Mouse (Mus musculus) ES-E14 (cell line): ENCODE results near the gene Galnt17. TPM values are rescaled to one million over a fixed set of nuclear protein-coding genes. Genes with fewer than 3 reads are reported as not detected.

Experiments used
- DNase-seq: peaks from one replicate; pipeline ENCODE4 v3.0.0-alpha.2; 2013; ENCODE audit warnings: low read depth, low spot score
- H3K27ac ChIP-seq: 2 replicates; pipeline ENCODE4 v1.5.1; 2012; ENCODE audit warnings: low read depth, mild to moderate bottlenecking, low read length, moderate library complexity, mixed read lengths; ENCODE audit not compliant: poor library complexity, insufficient read depth, severe bottlenecking
- H3K36me3 ChIP-seq: 2 replicates; pipeline ENCODE4 v1.6.1; 2012; ENCODE audit warnings: mild to moderate bottlenecking, low read length, moderate library complexity, mixed read lengths; ENCODE audit not compliant: control insufficient read depth, poor library complexity, insufficient read depth, severe bottlenecking
- H3K4me1 ChIP-seq, 2 experiments: fragments of 150-350 bp in 1 of 2; sonication (generic) in 1 of 2; 2 replicates each; pipeline ENCODE4 v1.6.1; 2012; ENCODE audit warnings: low read length in 2 of 2, mild to moderate bottlenecking in 1 of 2, mixed read lengths in 1 of 2; ENCODE audit not compliant: control insufficient read depth in 2 of 2, insufficient read depth in 2 of 2, poor library complexity in 1 of 2
- H3K4me3 ChIP-seq, 2 experiments: fragments of 150-350 bp in 1 of 2; sonication (generic) in 1 of 2; 2 replicates each; pipeline ENCODE4 v1.5.1; 2012; ENCODE audit warnings: low read length in 2 of 2, low read depth in 1 of 2, mild to moderate bottlenecking in 1 of 2, mixed read lengths in 1 of 2; ENCODE audit not compliant: insufficient read depth in 1 of 2, poor library complexity in 1 of 2, severe bottlenecking in 1 of 2
- H3K9ac ChIP-seq: 2 replicates; pipeline ENCODE4 v1.6.1; 2012; ENCODE audit warnings: low read depth, mild to moderate bottlenecking, low read length, mixed read lengths; ENCODE audit not compliant: poor library complexity, insufficient read depth, severe bottlenecking
- H3K9me3 ChIP-seq: fragments of 150-350 bp; sonication (generic); 2 replicates; pipeline ENCODE4 v1.6.1; 2012; ENCODE audit warnings: low read depth, mild to moderate bottlenecking, low read length; ENCODE audit not compliant: control insufficient read depth, insufficient read depth
- CHD2 ChIP-seq: IDR thresholded peaks from 2 replicates; pipeline ENCODE4 v1.6.1; 2014; ENCODE audit warnings: mild to moderate bottlenecking, low read depth, low read length, inconsistent platforms
- HCFC1 ChIP-seq: IDR thresholded peaks from 2 replicates; pipeline ENCODE4 v1.6.1; 2012; ENCODE audit warnings: low read length, inconsistent platforms, borderline replicate concordance; ENCODE audit not compliant: insufficient read depth
- MAFK ChIP-seq: IDR thresholded peaks from 2 replicates; pipeline ENCODE4 v1.6.1; 2014; ENCODE audit warnings: mild to moderate bottlenecking, low read depth, low read length, inconsistent platforms; ENCODE audit not compliant: insufficient read depth
- ZC3H11A ChIP-seq: IDR thresholded peaks from 2 replicates; pipeline ENCODE4 v1.6.1; 2012; ENCODE audit warnings: low read depth, mild to moderate bottlenecking, inconsistent platforms, low read length, borderline replicate concordance
- ZNF384 ChIP-seq: IDR thresholded peaks from 2 replicates; pipeline ENCODE4 v1.6.1; 2012; ENCODE audit warnings: low read depth, low read length, inconsistent platforms
- in situ Hi-C, 2 experiments: fragments of 600-800 bp; cut with MboI; formaldehyde crosslinking; loops; one replicate each; pipeline ENCODE4 v1.15.1; 2025; ENCODE audit warnings: low sequenced_read_pairs in 2 of 2, inconsistent platforms in 1 of 2; ENCODE audit not compliant: unreplicated experiment in 2 of 2
- total RNA-seq: library from RNA; depleted of rRNA; stranded (reverse); fragments of 300-350 nt; gene quantifications from 2 replicates; pipeline ENCODE4 v1.2.3, GENCODE M21; 2012

Gene Galnt17
- total RNA-seq, 1 experiment = 2.2 TPM

DNA sequence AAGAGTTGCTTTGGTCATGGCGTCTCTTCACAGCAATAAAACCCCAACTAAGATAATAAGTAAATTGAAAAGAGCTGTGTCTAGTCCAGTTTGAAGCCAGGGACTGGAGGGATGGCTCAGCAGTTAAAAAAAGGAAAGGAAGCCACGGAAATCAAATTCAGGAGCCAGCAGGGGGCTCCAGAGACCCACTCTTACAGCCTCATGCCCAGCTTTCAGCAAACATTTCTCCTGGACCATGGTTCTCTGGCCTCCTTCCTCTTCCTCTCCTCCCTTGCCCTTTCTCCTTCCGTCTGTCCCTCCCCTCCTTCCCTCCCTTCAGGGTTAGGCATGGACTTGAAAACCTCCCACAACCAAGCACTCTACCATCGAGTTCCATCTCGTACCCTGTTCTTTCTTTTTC is 446.0 kb downstream of the Galnt17 start:
- no peak overlapping the region for H3K4me3 ChIP-seq
- H3K9ac ChIP-seq = no peak overlapping the region
- no peaks in the 10 kb centered on the region for H3K36me3 ChIP-seq
- no peak for DNase-seq
- no peak overlapping the region for H3K27ac ChIP-seq
- in situ Hi-C loops = loop anchor here in 1 of 2 experiments (10.0 kb wide), 1 partner anchor 562 kb away; no protein-coding TSS in a partner anchor
- no peak for TF ChIP-seq MAFK
- TF ChIP-seq ZNF384 = no peak
- no peak for TF ChIP-seq HCFC1
- no peak for TF ChIP-seq ZC3H11A
- no peak for TF ChIP-seq CHD2
- H3K9me3 ChIP-seq = no peaks in the 10 kb centered on the region
- no peaks in the 10 kb centered on the region for H3K4me1 ChIP-seq

DNA sequence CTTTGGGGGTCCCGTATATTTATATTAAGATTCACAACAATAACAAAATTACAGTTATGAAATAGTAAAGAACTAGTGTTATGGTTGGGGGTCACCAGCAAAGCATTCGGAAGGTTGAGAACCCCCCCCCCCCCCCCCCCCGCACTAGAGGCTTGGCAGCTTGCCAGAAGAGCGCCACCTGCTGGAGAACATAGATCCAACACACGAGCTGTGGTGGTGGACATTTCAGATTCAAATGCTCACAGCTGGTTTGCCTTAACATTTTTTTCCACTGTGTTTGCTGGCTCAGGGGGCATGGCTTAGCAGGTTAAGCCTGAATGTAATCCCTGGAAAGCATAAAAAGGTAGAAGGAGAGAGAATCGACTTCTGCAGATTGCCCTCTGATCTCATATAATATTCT is 448.6 kb downstream of the Galnt17 start:
- TF ChIP-seq ZC3H11A (no peak), MAFK (no peak), ZNF384 (no peak), HCFC1 (no peak), CHD2 (no peak)
- H3K36me3 ChIP-seq = no peaks in the 10 kb centered on the region
- H3K27ac ChIP-seq = no peak overlapping the region
- no peak overlapping the region for H3K4me3 ChIP-seq
- in situ Hi-C loops = loop anchor here in 1 of 2 experiments (10.0 kb wide), 1 partner anchor 565 kb away; no protein-coding TSS in a partner anchor
- no peak for DNase-seq
- H3K9ac ChIP-seq = no peak overlapping the region
- H3K4me1 ChIP-seq = no peaks in the 10 kb centered on the region
- H3K9me3 ChIP-seq = no peaks in the 10 kb centered on the region

DNA sequence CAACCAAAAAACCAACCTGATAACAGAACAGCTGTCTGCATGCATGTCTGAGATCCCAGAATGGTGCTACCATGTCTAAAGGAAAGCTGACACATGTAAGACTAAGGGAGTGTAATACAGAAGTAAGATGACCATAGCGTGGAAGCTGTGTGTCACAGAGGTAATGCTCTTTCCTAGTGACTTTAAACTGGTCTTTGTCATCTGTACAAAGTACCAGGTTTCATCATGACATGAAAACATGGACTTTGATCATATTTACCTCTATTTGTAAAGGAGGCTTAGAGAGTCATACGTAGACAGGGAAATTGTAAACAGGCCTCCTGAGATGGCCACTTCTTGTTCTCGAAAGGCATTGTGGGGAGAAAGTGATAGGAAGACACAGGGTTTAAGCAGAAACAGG is 449.6 kb downstream of the Galnt17 start:
- Histone ChIP-seq H3K27ac (no peak overlapping the region), H3K9me3 (no peaks in the 10 kb centered on the region), H3K36me3 (no peaks in the 10 kb centered on the region), H3K9ac (no peak overlapping the region), H3K4me3 (no peak overlapping the region), H3K4me1 (no peaks in the 10 kb centered on the region)
- TF ChIP-seq CHD2 = no peak
- TF ChIP-seq MAFK = no peak
- TF ChIP-seq HCFC1 = no peak
- TF ChIP-seq ZNF384 = no peak
- TF ChIP-seq ZC3H11A = no peak
- in situ Hi-C loops = no loop called here
- DNase-seq = no peak

DNA sequence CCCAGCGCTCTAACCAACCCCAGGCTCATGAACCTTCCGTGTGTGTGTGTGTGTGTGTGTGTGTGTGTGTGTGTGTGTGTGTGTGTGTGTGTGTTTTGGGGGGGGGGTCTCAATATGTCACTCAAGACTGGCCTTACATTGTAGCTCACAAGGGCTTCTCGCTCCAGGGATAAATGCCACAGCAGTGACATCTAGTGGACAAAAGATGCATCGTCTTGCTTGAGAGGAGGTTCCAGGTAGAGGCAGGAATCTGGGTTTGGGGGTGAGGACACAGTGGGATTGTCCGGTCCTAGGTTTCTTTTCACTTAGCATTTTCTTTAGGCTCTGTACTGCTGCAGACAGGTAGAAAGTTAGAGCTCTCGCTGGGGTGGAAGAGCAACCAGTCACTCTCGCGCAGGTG is 450.1 kb downstream of the Galnt17 start:
- no peak overlapping the region for H3K27ac ChIP-seq
- DNase-seq = peak; percentile 59
- in situ Hi-C loops = no loop called here

DNA sequence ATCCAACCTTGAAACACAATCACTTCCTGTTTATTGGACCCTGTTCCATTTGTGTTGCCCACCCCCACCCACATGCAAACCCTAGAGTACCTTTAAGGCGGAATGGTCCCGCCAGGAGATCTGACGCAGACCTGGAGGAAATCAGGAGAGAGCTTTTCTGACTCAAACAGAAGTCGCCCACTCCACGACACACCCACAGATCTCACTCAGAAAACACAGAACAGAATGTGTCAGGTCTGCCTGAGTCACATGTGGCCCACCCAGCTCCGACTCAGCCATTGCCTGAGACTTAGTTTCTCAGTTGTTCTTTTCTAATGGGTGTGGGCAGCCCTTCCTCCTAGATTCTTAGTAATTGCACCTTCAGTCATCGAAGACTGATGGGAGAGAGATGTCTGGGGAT is 453.9 kb downstream of the Galnt17 start:
- in situ Hi-C loops = no loop called here
- Histone ChIP-seq H3K9ac (no peak overlapping the region), H3K4me3 (no peak overlapping the region), H3K27ac (no peak overlapping the region), H3K36me3 (no peaks in the 10 kb centered on the region), H3K9me3 (no peaks in the 10 kb centered on the region), H3K4me1 (peaks cover 0 to 5% of the 10 kb centered on the region in 2 experiments; a peak in 3 of 4 replicates)
- TF ChIP-seq ZNF384 (no peak), CHD2 (no peak), ZC3H11A (no peak), HCFC1 (no peak), MAFK (no peak)
- DNase-seq = no peak

More for the DNA sequence above, 450.1 kb downstream of the Galnt17 start:
- no peaks in the 10 kb centered on the region for H3K9me3 ChIP-seq
- TF ChIP-seq ZC3H11A = peak; percentile 28; the same call in 1 of the 2 replicates
- TF ChIP-seq MAFK = no peak
- no peaks in the 10 kb centered on the region for H3K4me1 ChIP-seq
- no peak overlapping the region for H3K9ac ChIP-seq
- no peaks in the 10 kb centered on the region for H3K36me3 ChIP-seq
- no peak overlapping the region for H3K4me3 ChIP-seq
